Mouse (Mus musculus) stomach, embryonic 14.5 days (tissue): ENCODE data around the gene 4930432K21Rik. TPM values are rescaled to one million over a fixed set of nuclear protein-coding genes. Genes with fewer than 3 reads are reported as not detected.

ENCODE experiments used
- ATAC-seq: fragments of 200-750 bp; cut with Nextera tagmentation; 2 replicates; pipeline ENCODE4 v1.8.0; 2017; ENCODE audit warnings: low read depth, moderate TSS enrichment; ENCODE audit not compliant: insufficient number of reproducible peaks, insufficient read depth, low FRiP score
- H3K27ac ChIP-seq: fragments of 300-500 bp; sonication (generic); 2 replicates; pipeline ENCODE4 v1.5.1; 2014; ENCODE audit warnings: mild to moderate bottlenecking, low read length, moderate library complexity, mixed read lengths
- H3K27me3 ChIP-seq: fragments of 300-500 bp; sonication (generic); 2 replicates; pipeline ENCODE4 v1.6.1; 2014; ENCODE audit warnings: low read length, control low read depth, mixed read lengths; ENCODE audit not compliant: control insufficient read depth, insufficient read depth
- H3K36me3 ChIP-seq: fragments of 300-500 bp; sonication (generic); 2 replicates; pipeline ENCODE4 v1.6.1; 2014; ENCODE audit warnings: mild to moderate bottlenecking, control low read depth, low read length, moderate library complexity, mixed read lengths; ENCODE audit not compliant: control insufficient read depth, insufficient read depth
- H3K4me1 ChIP-seq: fragments of 300-500 bp; sonication (generic); 2 replicates; pipeline ENCODE4 v1.6.1; 2014; ENCODE audit warnings: low read length, control low read depth, mixed read lengths; ENCODE audit not compliant: control insufficient read depth, insufficient read depth
- H3K4me2 ChIP-seq: fragments of 300-500 bp; sonication (generic); replicated peaks from 2 replicates; pipeline ENCODE4 v1.6.1; 2014; ENCODE audit warnings: low read depth, low read length, control low read depth
- H3K4me3 ChIP-seq: fragments of 300-500 bp; sonication (generic); 2 replicates; pipeline ENCODE4 v1.5.1; 2014; ENCODE audit warnings: low read depth, low read length, control low read depth
- H3K9ac ChIP-seq: fragments of 300-500 bp; sonication (generic); replicated peaks from 2 replicates; pipeline ENCODE4 v1.6.1; 2014; ENCODE audit warnings: low read depth, mild to moderate bottlenecking, control low read depth, low read length, moderate library complexity, mixed read lengths
- H3K9me3 ChIP-seq: fragments of 300-500 bp; sonication (generic); 2 replicates; pipeline ENCODE4 v1.6.1; 2016; ENCODE audit warnings: low read depth, low read length, control low read depth; ENCODE audit not compliant: control insufficient read depth
- WGBS: fragments of 180-500 bp; shearing (Covaris S2); extraction: QIAGEN DNeasy Blood & Tissue Kit; methylation state at CpG from one replicate; pipeline ENCODE4 v1.1.7; 2014; 5-methylcytosine and 5-hydroxymethylcytosine counted together
- polyA plus RNA-seq: library from polyadenylated mRNA; unstranded; fragments of >200 nt; fragmentation: Nextera tagmentation; extraction: Ambion mirVana; gene quantifications from 2 replicates; pipeline ENCODE4 v1.2.1, GENCODE M21; 2014

Gene 4930432K21Rik
- polyA plus RNA-seq, 1 experiment from 2014 or later: 0.94 TPM

GRCm38 (mm10) chr8:84183261-84184084, 35.6 kb downstream of the 4930432K21Rik start:
- Histone ChIP-seq H3K4me3 (peak overlapping the region; percentile 74), H3K27ac (peak overlapping the region; percentile 84), H3K27me3 (no peaks in the 10 kb centered on the region), H3K4me1 (peaks cover 41% of the 10 kb centered on the region), H3K4me2 (peak overlapping the region; percentile 73), H3K9me3 (no peaks in the 10 kb centered on the region), H3K9ac (peak overlapping the region; percentile 81), H3K36me3 (no peaks in the 10 kb centered on the region; the same call in 1 of the 2 replicates)
- under 1% methylated on average over 62 of the region's 87 CpGs for WGBS
- ATAC-seq: no peak; the same call in 1 of the 2 replicates

GRCm38 (mm10) chr8:84184085-84185043, 36.5 kb downstream of the 4930432K21Rik start:
- H3K4me1 ChIP-seq: peaks cover 39% of the 10 kb centered on the region
- peak overlapping the region; percentile 73 for H3K4me2 ChIP-seq
- H3K9ac ChIP-seq: peak overlapping the region; percentile 81
- 10% methylated on average over 21 of the region's 21 CpGs for WGBS
- peak overlapping the region; percentile 84 for H3K27ac ChIP-seq
- ATAC-seq: no peak
- H3K9me3 ChIP-seq: no peaks in the 10 kb centered on the region
- no peaks in the 10 kb centered on the region for H3K36me3 ChIP-seq
- H3K4me3 ChIP-seq: peak overlapping the region; percentile 74
- H3K27me3 ChIP-seq: no peaks in the 10 kb centered on the region

- no peak for ATAC-seq
- Histone ChIP-seq H3K27me3 (no peaks in the 10 kb centered on the region), H3K36me3 (no peaks in the 10 kb centered on the region), H3K9ac (peak within 1 kb of the TSS; percentile 81), H3K27ac (peak within 1 kb of the TSS; percentile 84), H3K9me3 (no peaks in the 10 kb centered on the region), H3K4me3 (peak within 1 kb of the TSS; percentile 74), H3K4me1 (peaks cover 32% of the 10 kb centered on the region), H3K4me2 (peak within 1 kb of the TSS; percentile 73)
- WGBS: 93% methylated on average over 7 of the region's 7 CpGs
Observed at GRCm38 (mm10) chr8:84185117-84185516, 37.3 kb downstream of the 4930432K21Rik start, which contains the start of gene Nanos3. Nanos3 (minus strand) TSS chr8:84185217.

GRCm38 (mm10) chr8:84186547-84186946, 38.7 kb downstream of the 4930432K21Rik start:
- Histone ChIP-seq H3K9me3 (no peaks in the 10 kb centered on the region), H3K27ac (no peak overlapping the region), H3K4me3 (peak overlapping the region; percentile 27), H3K4me1 (peaks cover 23% of the 10 kb centered on the region; the same call in 1 of the 2 replicates), H3K9ac (0 out of 2 replicates have a peak overlapping the region, but pooled peaks have one; percentile 11), H3K4me2 (peak overlapping the region; percentile 76), H3K36me3 (no peaks in the 10 kb centered on the region), H3K27me3 (no peaks in the 10 kb centered on the region)
- peak; percentile 21 for ATAC-seq
- 1% methylated on average over 12 of the region's 12 CpGs for WGBS

GRCm38 (mm10) chr8:84187065-84187755, 39.4 kb downstream of the 4930432K21Rik start:
- 4% methylated on average over 21 of the region's 21 CpGs for WGBS
- Histone ChIP-seq H3K9me3 (no peaks in the 10 kb centered on the region), H3K27me3 (no peaks in the 10 kb centered on the region), H3K4me3 (peak overlapping the region; percentile 27), H3K4me2 (peak overlapping the region; percentile 76), H3K36me3 (no peaks in the 10 kb centered on the region), H3K9ac (0 out of 2 replicates have a peak overlapping the region, but pooled peaks have one; percentile 11), H3K27ac (no peak overlapping the region), H3K4me1 (peaks cover 25% of the 10 kb centered on the region)
- no peak for ATAC-seq

GRCm38 (mm10) chr8:84188671-84189070, 40.8 kb downstream of the 4930432K21Rik start:
- Histone ChIP-seq H3K27me3 (no peaks in the 10 kb centered on the region), H3K9me3 (no peaks in the 10 kb centered on the region), H3K4me1 (peaks cover 25% of the 10 kb centered on the region), H3K4me2 (no peak overlapping the region), H3K9ac (no peak overlapping the region), H3K27ac (no peak overlapping the region), H3K4me3 (no peak overlapping the region), H3K36me3 (no peaks in the 10 kb centered on the region)
- 76% methylated on average over 10 of the region's 10 CpGs for WGBS
- no peak for ATAC-seq

GRCm38 (mm10) chr8:84189603-84190002, 41.8 kb downstream of the 4930432K21Rik start:
- no peak for ATAC-seq
- Histone ChIP-seq H3K9me3 (no peaks in the 10 kb centered on the region), H3K27ac (no peak overlapping the region), H3K36me3 (no peaks in the 10 kb centered on the region), H3K4me3 (no peak overlapping the region), H3K4me2 (no peak overlapping the region), H3K27me3 (no peaks in the 10 kb centered on the region), H3K4me1 (peaks cover 19% of the 10 kb centered on the region), H3K9ac (no peak overlapping the region)
- WGBS: 54% methylated on average over 4 of the region's 4 CpGs
